Mouse (Mus musculus) adrenal gland, postnatal 10 days (tissue): ENCODE data around the gene Sgpp2. TPM values are rescaled to one million over a fixed set of nuclear protein-coding genes. Genes with fewer than 3 reads are reported as not detected.

ENCODE experiments used
- DNase-seq: peaks from one replicate; pipeline ENCODE4 v3.0.0; 2021; ENCODE audit warnings: mixed read lengths
- total RNA-seq, 2 experiments: library from RNA; stranded (reverse); gene quantifications; 2 replicates each; pipeline ENCODE4 v1.2.3; 2021

The Sgpp2 gene
- total RNA-seq, 2 experiments from 2014 or later, result 2.2 to 3.5 TPM

DNA sequence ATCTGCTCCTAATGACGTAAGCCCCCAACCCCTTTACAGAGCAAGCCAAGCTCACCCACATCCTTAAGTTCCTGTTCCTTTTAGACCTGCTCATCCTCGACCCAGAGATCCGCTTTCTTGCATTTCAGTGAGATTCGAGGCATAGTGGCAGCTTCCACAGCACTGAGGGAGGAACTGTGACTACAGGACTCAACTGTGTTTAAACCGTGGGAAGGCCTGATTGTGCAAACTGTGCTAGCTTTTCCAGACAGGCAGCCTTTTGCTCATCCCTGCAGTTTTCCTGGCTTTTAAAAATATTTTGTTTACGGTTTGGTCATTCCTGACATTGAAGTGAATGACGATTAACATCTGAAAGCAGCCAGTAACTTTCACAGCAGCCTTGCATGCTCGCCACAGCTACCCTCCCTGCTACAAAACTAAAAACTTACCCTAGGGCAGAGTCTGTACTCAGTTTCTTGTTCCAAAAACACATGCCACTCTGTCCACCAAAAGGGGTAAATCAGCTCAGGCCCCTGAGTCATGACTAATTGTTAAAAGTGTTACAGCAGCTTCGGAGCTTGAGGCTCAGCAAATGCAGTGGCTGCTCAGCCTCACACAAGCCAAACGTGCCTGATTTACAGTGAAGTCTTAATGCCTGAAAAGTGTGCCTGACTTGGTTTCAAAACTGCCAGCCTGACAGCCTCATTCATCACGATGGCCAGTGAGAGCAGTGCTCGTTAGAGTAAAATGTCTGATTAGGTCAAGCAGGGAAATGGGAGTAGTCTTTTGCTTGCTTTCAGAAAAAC lies 141.1 kb downstream of the Sgpp2 start:
- DNase-seq, result no peak

DNA sequence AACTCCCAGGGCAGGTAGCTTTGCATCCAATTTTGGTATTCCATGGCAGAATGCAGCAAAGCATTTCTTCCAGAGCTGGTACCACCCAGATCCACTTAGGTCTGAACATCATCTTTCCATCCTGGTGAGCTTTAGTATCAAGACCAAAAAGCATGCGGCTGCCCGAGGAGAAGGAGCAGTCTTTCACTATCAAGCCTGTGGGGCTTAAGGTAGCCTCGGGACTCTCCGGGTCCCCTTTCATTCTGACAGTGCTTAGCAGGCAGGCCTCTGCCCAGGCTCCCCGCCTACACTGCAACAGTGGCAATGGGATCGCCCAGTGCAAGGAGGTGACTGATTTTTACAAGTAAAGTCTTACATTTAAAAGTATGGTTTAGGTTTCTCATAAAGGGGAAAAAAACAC lies 142.4 kb downstream of the Sgpp2 start:
- no peak for DNase-seq

DNA sequence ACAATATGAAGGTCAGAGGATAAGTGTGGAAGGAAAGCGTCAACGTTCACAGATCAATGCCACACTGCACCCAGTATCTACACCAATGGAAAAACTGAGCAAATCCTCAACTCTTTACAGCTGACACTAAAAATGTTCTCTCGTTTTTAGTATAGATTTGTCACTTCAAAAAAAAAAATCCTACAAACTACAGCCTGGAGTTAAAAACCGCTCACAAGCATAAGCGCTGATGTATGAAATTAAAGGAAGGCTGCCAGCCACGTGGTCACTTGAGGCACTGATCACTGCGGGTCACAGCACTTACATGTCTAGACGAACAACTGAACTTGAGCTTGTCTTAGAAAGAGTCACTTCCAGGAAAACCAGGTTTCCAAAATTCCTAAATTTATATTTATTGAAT lies 143.7 kb downstream of the Sgpp2 start:
- no peak for DNase-seq

DNA sequence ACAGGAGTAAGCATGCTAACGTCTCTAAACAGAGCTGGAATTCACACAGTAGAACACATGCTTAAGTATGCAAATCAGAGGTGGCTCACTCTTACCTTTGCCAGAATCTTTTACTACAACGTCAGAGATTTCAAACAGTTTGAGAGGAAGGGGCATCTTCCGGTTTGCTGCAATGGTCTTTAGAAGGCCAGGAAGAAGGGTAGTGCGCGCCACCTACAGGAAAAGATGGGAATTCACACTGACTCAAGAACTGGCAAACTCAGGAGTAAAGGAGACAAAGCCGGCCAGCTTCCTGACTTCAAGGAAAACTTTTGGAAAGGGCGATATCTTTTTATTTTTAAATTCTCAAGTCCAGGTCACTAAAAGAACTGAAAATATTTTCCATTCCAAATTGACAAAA lies 144.5 kb downstream of the Sgpp2 start:
- DNase-seq, result peak; percentile 33

Other genes with a start within 250 kb of the Sgpp2 start
- under 1 TPM in 1 of 2 experiments, not detected in 1; 0.88 TPM for gene Pax3, start 113.2 kb upstream of the Sgpp2 start, total RNA-seq
- gene Farsb, start 178.6 kb downstream of the Sgpp2 start, total RNA-seq, result 10 to 100 TPM; 58.7 to 60.2 TPM
- 1 to 10 TPM; 1.8 to 2.4 TPM for gene Mogat1, start 200.6 kb downstream of the Sgpp2 start, total RNA-seq
- under 1 TPM; 0.33 to 0.36 TPM for gene BC035947, start 201.8 kb downstream of the Sgpp2 start, total RNA-seq